Mouse (Mus musculus) bone marrow macrophage, adult 2 months (primary cell): ENCODE measurements at regions not wholly inside any gene's neighbourhood (a gene's known extent, or its start where the extent isn't known, plus 50 kb on each side); places are given as distances from the start of the nearest gene placed in this dataset.

Source experiments
- CTCF ChIP-seq: IDR thresholded peaks from 2 replicates; pipeline ENCODE4 v1.5.1; 2012; ENCODE audit warnings: low read depth, mild to moderate bottlenecking, low read length, moderate library complexity
- POLR2A ChIP-seq: IDR thresholded peaks from 2 replicates; pipeline ENCODE4 v1.6.1; 2012; ENCODE audit warnings: mild to moderate bottlenecking, low read depth, low read length, borderline replicate concordance

DNA sequence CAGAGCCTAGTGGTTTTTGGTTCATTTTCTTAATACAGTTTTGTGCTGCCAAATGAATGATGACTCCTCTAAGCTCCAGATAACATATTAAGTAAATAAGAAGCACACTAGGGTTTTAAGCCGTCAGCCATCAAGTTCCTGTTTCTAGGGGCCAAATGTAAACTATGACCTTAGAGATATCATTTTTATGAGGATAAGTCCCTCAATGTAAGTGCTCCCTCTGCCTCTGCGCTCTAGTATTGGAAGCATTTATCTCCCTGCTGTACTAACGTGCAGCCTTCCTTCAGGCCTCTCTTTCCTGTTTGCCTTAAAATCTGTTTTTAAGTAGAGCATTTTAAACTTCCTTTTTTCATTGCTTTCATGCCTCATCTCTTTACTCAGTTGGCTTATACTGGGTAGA lies 381.3 kb upstream of the Cd180 start:
- TF ChIP-seq CTCF: no peak
- no peak for TF ChIP-seq POLR2A
